Mouse (Mus musculus) brain, embryonic 18.5 days (tissue): ENCODE data around the gene Wwox.

ENCODE experiments used
- DNase-seq: peaks from one replicate; pipeline ENCODE4 v3.0.0-alpha.2; 2012; ENCODE audit warnings: low read depth, low spot score

Wwox gene

GRCm38 (mm10) chr8:115019661-115020060, 580.2 kb downstream of the Wwox start:
- DNase-seq = no peak

GRCm38 (mm10) chr8:115021731-115022130, 582.3 kb downstream of the Wwox start:
- DNase-seq = no peak

GRCm38 (mm10) chr8:115024062-115024461, 584.6 kb downstream of the Wwox start:
- DNase-seq = no peak

- DNase-seq = no peak
Measured at GRCm38 (mm10) chr8:115025390-115026098, 586.1 kb downstream of the Wwox start.

- DNase-seq = no peak
Measured at GRCm38 (mm10) chr8:115026201-115026600, 586.7 kb downstream of the Wwox start.

DNA sequence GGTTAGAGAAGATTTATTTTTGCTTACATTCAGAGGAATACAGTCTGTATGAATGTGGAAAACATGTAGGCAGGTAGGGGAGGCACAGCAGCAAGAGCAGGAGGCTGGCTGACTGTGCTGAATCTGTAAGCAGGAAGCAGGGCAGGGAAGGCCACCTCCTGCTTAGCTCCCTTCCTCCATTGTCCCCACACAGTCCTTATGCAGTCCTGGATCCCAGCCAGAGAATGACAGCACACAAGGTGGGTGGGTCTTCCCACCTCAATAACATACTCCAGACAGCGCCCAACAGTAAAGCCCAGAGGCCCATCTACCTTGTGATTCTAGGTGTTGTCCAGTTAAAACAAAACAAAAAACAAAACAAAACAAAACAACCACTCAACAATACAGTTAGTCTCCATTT, 593.7 kb downstream of the Wwox start:
- DNase-seq = no peak

DNA sequence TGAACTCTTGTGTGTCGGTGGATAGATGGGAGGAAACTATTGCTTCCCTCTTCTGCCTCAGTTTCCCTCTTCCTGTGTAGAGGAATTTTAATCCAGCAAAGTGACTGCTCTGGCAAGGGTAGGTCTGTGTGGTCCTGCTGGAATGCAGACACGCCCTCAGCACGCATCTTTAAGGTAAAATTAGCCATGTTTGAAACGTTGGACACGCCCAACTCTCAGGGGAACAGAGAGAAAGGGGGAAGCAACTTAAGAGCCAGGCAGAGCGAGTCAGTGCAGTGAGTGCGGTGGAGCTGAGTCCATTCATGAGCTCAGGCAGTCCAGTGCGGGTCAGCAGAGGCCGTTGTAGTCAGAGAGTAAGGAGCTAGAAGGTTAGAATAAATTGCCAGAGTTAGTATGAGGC, 596.6 kb downstream of the Wwox start:
- DNase-seq = no peak

DNA sequence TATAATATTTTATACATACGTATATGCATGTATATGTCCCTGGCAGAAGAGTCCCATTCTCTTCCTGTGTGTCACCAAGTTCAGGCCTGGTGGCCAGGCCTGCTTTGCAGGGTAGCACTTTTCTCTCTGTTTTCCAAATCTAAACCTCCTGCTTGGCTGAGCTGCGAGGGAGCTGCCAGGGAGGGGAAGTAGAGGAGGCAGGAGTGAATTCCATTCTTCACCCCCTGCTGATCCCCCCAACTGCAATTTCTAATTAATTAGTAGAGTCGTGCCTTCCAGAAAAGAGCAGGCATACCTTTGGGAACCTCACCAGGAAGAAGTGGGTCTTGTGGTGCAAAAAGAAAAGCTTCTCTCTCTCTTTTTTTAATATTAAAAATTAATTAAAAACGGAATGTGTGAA, 599.0 kb downstream of the Wwox start:
- no peak for DNase-seq

GRCm38 (mm10) chr8:115045746-115046145, 606.3 kb downstream of the Wwox start:
- DNase-seq = no peak

DNA sequence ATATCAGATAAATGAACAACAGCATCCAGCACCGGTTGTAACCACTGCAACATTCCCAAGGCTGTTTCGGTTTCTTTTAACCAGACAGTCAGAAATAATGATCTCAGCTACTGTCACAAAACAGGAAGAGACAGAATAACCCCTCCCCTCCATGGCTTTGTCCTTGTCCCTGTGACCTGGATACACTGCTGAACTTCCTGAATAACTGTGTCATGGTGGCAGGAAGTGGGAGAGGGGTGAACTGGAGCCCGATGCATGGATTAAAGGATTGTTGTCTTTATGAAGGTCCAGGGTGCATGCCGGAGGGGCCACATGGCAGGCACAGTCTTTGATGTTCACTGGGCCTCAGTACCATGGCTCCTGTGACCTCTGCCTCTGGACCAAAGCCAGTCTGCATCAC, 607.0 kb downstream of the Wwox start:
- DNase-seq = no peak

GRCm38 (mm10) chr8:115058193-115058835, 618.9 kb downstream of the Wwox start:
- no peak for DNase-seq

GRCm38 (mm10) chr8:115063623-115064022, 624.2 kb downstream of the Wwox start:
- no peak for DNase-seq

DNA sequence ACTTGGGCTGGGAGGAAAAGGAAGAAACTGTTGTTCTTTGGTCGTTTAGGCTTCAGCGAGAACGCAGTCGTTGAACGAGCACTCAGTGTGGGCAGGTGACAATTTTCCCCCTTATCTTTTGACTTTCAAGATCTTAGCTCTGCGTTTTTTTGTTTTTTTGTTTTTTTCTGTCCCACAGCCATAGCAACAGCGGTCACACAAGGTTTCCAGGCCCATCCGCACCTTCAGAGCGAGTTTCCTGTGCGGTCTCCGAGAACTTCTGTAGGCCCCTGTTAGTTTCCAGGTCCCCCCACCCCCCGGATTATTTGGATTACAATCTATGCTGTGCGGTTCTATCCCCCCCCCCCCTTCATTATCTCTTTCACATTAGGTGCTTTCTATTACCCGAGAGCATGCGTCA, 625.2 kb downstream of the Wwox start:
- no peak for DNase-seq

GRCm38 (mm10) chr8:115065386-115065785, 625.9 kb downstream of the Wwox start:
- no peak for DNase-seq

DNA sequence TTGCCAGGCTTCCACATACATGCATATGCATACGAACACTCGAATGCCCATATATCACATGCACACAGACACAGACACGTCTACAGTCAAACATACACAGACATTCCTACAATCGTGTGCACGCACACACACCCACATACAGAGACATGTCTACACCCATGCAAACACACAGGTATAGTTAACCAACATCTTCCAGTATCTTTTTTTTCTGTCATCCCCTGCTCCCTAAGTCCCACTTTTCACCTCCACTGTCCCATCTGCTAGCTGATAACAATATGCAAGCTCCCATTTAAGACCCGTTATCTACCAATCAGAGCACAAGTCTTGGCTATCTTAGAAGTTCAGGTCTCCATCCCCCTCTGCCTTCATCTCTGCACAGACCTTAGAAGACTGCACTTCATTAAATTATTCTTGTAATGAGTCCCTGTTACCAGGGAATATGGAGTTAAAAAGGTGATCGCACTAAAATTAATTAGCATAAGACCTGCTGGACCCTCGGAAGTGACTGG, 627.1 kb downstream of the Wwox start:
- no peak for DNase-seq

- no peak for DNase-seq
Measured at GRCm38 (mm10) chr8:115068723-115069122, 629.3 kb downstream of the Wwox start.

GRCm38 (mm10) chr8:115070225-115070624, 630.8 kb downstream of the Wwox start:
- DNase-seq = no peak

- DNase-seq = no peak
Measured at GRCm38 (mm10) chr8:115071231-115071630, 631.8 kb downstream of the Wwox start.

DNA sequence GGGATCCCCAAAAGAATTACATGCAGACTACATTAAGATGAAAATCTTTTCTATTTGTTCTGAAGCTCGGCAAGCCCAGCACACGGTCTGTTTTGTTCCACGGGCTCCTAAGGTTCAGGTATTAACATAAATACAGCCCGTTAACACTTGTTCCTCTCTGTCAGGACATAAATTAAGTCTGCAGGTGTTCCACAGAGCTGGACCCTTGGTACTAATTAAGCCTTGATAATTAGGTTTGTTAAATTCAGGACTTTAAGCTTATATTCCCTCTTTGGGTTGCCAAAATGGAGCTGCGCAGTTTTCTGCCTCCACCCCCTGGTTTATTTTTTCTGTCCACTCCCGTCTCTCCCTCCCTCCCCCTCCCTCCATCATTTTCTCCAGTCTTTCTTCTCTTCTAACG, 638.8 kb downstream of the Wwox start:
- DNase-seq = no peak

DNA sequence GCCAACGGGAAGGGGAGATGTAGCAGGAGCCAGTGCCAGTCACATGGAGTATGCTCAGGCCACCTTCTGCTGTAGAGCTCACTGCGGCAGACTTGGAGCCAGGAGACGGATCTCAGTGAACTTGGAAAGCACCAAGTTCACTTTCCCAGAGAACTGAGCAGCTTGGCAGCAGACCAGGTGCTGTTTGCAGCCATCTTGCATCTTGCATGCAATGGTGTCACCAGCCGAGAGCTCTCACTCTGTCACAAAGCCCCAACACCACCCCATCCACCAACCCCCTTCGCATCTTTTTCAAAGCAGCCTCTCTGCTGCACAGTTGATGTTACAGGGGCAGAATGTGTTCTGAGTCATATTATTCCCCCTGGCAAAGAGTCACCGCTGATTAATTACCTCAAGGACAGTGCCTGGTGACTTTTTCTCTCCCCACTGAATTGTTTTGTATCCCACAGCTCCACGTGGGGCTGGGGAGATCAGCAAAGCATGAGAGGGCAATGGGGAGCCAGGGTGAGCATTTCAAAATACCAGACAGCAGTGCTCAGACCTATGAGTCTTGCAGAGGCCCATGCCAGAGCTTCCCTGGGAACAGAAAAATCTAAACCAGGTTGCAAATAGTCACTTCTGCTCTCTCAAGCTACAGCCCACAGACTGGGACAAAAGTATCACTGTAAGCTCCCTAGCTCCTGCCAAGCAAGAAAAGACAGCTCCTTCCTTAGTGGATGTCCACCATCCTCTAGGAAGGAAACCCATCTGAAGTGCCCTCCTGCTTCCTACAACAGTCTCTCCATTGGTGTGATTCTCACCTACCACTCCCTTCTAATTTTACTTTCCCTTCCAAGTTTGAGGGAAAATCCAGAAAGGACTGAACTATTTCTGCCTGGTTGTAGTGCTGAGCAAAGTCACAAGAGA, 642.1 kb downstream of the Wwox start:
- DNase-seq = no peak

- DNase-seq = no peak
Measured at GRCm38 (mm10) chr8:115088162-115088561, 648.7 kb downstream of the Wwox start.

GRCm38 (mm10) chr8:115089744-115090143, 650.3 kb downstream of the Wwox start:
- no peak for DNase-seq
